Mouse (Mus musculus) T-cell, adult 2 months (primary cell): Measurements from ENCODE around the gene Actr1a.

ENCODE experiments used
- DNase-seq: peaks from one replicate; pipeline ENCODE4 v3.0.0; 2022; ENCODE audit warnings: low spot score

Actr1a gene

DNA sequence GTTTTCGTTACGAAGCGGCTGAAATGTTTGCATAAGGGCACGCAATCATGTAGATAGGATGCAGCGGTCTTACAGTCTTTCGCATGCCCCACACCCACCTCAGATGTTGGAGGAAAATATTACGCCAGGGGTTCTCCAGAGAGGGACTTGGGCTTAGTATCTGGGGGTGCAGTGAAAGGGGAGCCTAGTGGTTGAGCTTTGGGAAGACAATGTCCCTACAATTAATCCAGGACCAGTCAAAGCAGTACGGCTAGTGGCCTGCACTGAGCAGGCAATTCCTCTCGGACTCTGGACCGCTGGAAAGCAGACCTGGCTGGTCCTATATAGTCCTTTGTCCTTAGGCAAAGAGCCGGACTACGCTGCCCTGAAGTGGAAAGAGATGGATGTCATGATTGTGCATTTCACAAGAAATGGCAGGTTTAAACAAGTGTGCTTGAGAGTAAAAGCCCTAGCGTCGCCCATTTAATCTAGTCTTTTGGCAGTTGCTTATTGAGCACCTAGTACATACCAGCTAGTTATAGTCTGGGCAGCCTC, 68.0 kb downstream of the Actr1a start:
- no peak for DNase-seq
